Mouse (Mus musculus): ENCODE results near the gene Kcnn4. TPM values are rescaled to one million over a fixed set of nuclear protein-coding genes. Genes with fewer than 3 reads are reported as not detected.
A peak's percentile ranks its signal among the peaks of the same experiment; 100 is the strongest.

Kcnn4 gene
- total and polyA plus RNA-seq, 3 experiments = 188 to 256 TPM; not detected in 1

DNA sequence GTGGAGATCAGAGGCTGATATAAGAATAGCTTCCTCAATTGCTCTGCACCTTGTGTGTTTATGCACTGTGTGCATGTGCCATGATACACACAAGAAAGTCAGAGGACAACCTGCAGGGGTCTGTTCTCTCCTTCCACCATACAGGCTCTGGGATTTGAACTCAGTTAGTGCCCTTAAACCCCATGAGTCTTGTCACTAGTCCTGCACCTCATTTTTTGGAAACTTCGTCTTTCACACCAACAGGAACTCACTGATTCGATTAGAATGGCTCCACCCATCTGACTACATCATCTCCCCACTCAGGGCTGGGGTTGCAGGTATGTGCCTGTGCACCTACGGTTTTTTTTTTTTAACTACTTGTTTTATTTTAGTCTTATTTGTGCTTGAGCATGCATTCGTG is 1.8 kb upstream of the Kcnn4 start:
- no peaks in the 10 kb centered on the region for H3K27me3 ChIP-seq (ENCODE audit: control insufficient read depth in 1 of 2, insufficient read depth in 2 of 2, low read length in 2 of 2)
- H3K9ac ChIP-seq (ENCODE audit: control insufficient read depth, low read depth, low read length, poor library complexity, severe bottlenecking) = no peak overlapping the region
- H3K4me3 ChIP-seq (ENCODE audit: control insufficient read depth in 1 of 2, insufficient read depth in 1 of 2, low read depth in 2 of 2, low read length in 2 of 2) = no peak overlapping the region
- TF ChIP-seq MYC (IDR thresholded peaks at IDR 0.05; ENCODE audit: low read depth, low read length) = no peak
- no peak for TF ChIP-seq KAT2A (conservative IDR thresholded peaks at IDR 0.05; ENCODE audit: low read depth, low read length)
- no peak for TF ChIP-seq CHD2 (IDR thresholded peaks at IDR 0.05; ENCODE audit: low read length)
- TF ChIP-seq GATA1 (IDR thresholded peaks at IDR 0.05; ENCODE audit: low read depth, low read length) = 0 out of 2 replicates have a peak, but pooled peaks have one; percentile 13
- TF ChIP-seq POLR2AphosphoS2 (IDR thresholded peaks at IDR 0.05; ENCODE audit: low read length) = no peak
- TF ChIP-seq GABPA (IDR thresholded peaks at IDR 0.05; ENCODE audit: low read depth, low read length) = no peak
- H3K9me3 ChIP-seq (replicated peaks; ENCODE audit: insufficient read depth, low read length) = no peaks in the 10 kb centered on the region
- no peak overlapping the region for H3K27ac ChIP-seq (ENCODE audit: control insufficient read depth, low read depth, low read length)
- peaks cover 5 to 59% of the 10 kb centered on the region in 2 experiments; a peak in 3 of 4 replicates for H3K4me1 ChIP-seq (ENCODE audit: control insufficient read depth in 1 of 2, insufficient read depth in 2 of 2, low read length in 2 of 2)
- peak; percentile 61 for DNase-seq (ENCODE audit: low read depth, low spot score)
- peaks cover 30% of the 10 kb centered on the region for H3K79me2 ChIP-seq (ENCODE audit: control insufficient read depth, insufficient read depth, low read length, poor library complexity)
- peaks cover 0 to 7% of the 10 kb centered on the region in 2 experiments; a peak in 2 of 4 replicates for H3K36me3 ChIP-seq (ENCODE audit: control insufficient read depth in 1 of 2, insufficient read depth in 2 of 2, low read length in 2 of 2)

DNA sequence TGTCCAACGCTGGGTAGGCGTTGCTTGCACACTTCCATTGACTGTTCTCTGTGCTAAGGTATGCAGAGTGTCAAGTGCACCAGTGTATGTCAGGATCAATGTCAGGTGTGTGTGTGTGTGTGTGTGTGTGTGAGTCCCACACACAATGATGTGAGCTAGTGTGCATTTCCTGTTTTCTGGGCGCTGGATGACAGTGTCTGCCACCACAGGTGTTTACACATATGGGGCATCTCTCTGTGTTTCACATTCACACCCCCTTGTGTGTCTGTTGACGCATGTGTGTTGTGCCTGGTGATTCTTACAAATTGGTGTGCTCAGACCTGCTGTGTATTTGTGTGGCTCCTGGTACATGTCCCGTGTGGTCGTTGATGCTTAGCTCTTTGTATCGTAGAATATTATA is 1.1 kb upstream of the Kcnn4 start:
- H3K4me1 ChIP-seq (ENCODE audit: control insufficient read depth in 1 of 2, insufficient read depth in 2 of 2, low read length in 2 of 2) = peaks cover 5 to 56% of the 10 kb centered on the region in 2 experiments; a peak in 3 of 4 replicates
- no peaks in the 10 kb centered on the region for H3K27me3 ChIP-seq (ENCODE audit: control insufficient read depth in 1 of 2, insufficient read depth in 2 of 2, low read length in 2 of 2)
- H3K36me3 ChIP-seq (ENCODE audit: control insufficient read depth in 1 of 2, insufficient read depth in 2 of 2, low read length in 2 of 2) = peaks cover 0 to 7% of the 10 kb centered on the region in 2 experiments; a peak in 2 of 4 replicates
- H3K9me3 ChIP-seq (replicated peaks; ENCODE audit: insufficient read depth, low read length) = no peaks in the 10 kb centered on the region
- peak overlapping the region; percentile 97 for H3K27ac ChIP-seq (ENCODE audit: control insufficient read depth, low read depth, low read length)
- H3K4me3 ChIP-seq (ENCODE audit: control insufficient read depth in 1 of 2, insufficient read depth in 1 of 2, low read depth in 2 of 2, low read length in 2 of 2) = no peak overlapping the region
- no peak overlapping the region for H3K9ac ChIP-seq (ENCODE audit: control insufficient read depth, low read depth, low read length, poor library complexity, severe bottlenecking)
- TF ChIP-seq MAFK (IDR thresholded peaks at IDR 0.05; ENCODE audit: borderline replicate concordance, low read depth, low read length) = no peak
- no peak for TF ChIP-seq TBP (IDR thresholded peaks at IDR 0.05; ENCODE audit: low read depth, low read length)
- no peak for TF ChIP-seq MYB (IDR thresholded peaks at IDR 0.05; ENCODE audit: low read depth, low read length)
- no peak for TF ChIP-seq ZC3H11A (IDR thresholded peaks at IDR 0.05; ENCODE audit: low read depth, low read length)
- TF ChIP-seq NELFE (IDR thresholded peaks at IDR 0.05; ENCODE audit: low read depth, low read length) = no peak
- no peak for TF ChIP-seq ZKSCAN1 (IDR thresholded peaks at IDR 0.05; ENCODE audit: low read depth, low read length)
- no peak for TF ChIP-seq POLR2AphosphoS2 (IDR thresholded peaks at IDR 0.05; ENCODE audit: low read length)
- no peak for TF ChIP-seq MXI1 (IDR thresholded peaks at IDR 0.05; ENCODE audit: low read depth, low read length)
- TF ChIP-seq CTCF (IDR thresholded peaks at IDR 0.05 in 2 of 3, conservative IDR thresholded peaks at IDR 0.05 in 1 of 3; ENCODE audit: control insufficient read depth in 1 of 3, insufficient read depth in 1 of 3, low read depth in 2 of 3, low read length in 3 of 3, poor library complexity in 1 of 3, severe bottlenecking in 1 of 3) = no peak
- TF ChIP-seq MAX (IDR thresholded peaks at IDR 0.05; ENCODE audit: low read length) = no peak
- TF ChIP-seq GABPA (IDR thresholded peaks at IDR 0.05; ENCODE audit: low read depth, low read length) = no peak
- TF ChIP-seq UBTF (IDR thresholded peaks at IDR 0.05; ENCODE audit: borderline replicate concordance, insufficient read depth, low read depth, low read length) = no peak
- no peak for TF ChIP-seq MEF2A (IDR thresholded peaks at IDR 0.05; ENCODE audit: extremely low read depth, insufficient replicate concordance, low read depth, low read length, poor library complexity, severe bottlenecking)
- TF ChIP-seq SIN3A (IDR thresholded peaks at IDR 0.05; ENCODE audit: low read length) = no peak
- no peak for TF ChIP-seq NRF1 (IDR thresholded peaks at IDR 0.05; ENCODE audit: insufficient read depth, low read depth, low read length, poor library complexity, severe bottlenecking)
- no peak for DNase-seq (ENCODE audit: low read depth, low spot score)
- H3K79me2 ChIP-seq (ENCODE audit: control insufficient read depth, insufficient read depth, low read length, poor library complexity) = peaks cover 33% of the 10 kb centered on the region
